Mouse (Mus musculus) fat pad, adult 2 months (tissue): Measurements from ENCODE around the gene Gadd45g.
"Not testable (repeated sequence)": the region's sequence is repeated elsewhere in the genome, so short reads cannot be mapped to it uniquely, and the experiment has no call there.

Source experiments
- DNase-seq: peaks from one replicate; pipeline ENCODE4 v3.0.0-alpha.2; 2011; ENCODE audit warnings: low read depth, low spot score; ENCODE audit errors: extremely low read depth

Gadd45g gene

GRCm38 (mm10) chr13:51833611-51834010 is 12.9 kb upstream of the Gadd45g start:
- DNase-seq, result no peak

GRCm38 (mm10) chr13:51834024-51834423 is 12.5 kb upstream of the Gadd45g start:
- DNase-seq, result not testable (repeated sequence)

- no peak for DNase-seq
Measured at GRCm38 (mm10) chr13:51834520-51834919, 12.0 kb upstream of the Gadd45g start.

- DNase-seq, result not testable (repeated sequence)
Measured at GRCm38 (mm10) chr13:51835208-51835607, 11.3 kb upstream of the Gadd45g start.

GRCm38 (mm10) chr13:51837402-51837801 is 9.1 kb upstream of the Gadd45g start:
- no peak for DNase-seq

GRCm38 (mm10) chr13:51839250-51840026 is 7.0 kb upstream of the Gadd45g start:
- no peak for DNase-seq

- no peak for DNase-seq
Measured at GRCm38 (mm10) chr13:51840702-51841101, 5.8 kb upstream of the Gadd45g start.

GRCm38 (mm10) chr13:51841541-51842115 is 4.8 kb upstream of the Gadd45g start:
- DNase-seq, result no peak

GRCm38 (mm10) chr13:51842191-51842590 is 4.3 kb upstream of the Gadd45g start:
- DNase-seq, result no peak

GRCm38 (mm10) chr13:51842773-51843172 is 3.7 kb upstream of the Gadd45g start:
- no peak for DNase-seq

- no peak for DNase-seq
Measured at GRCm38 (mm10) chr13:51843298-51843697, 3.2 kb upstream of the Gadd45g start.

- DNase-seq, result no peak
Measured at GRCm38 (mm10) chr13:51844118-51844517, 2.4 kb upstream of the Gadd45g start.

- no peak for DNase-seq
Measured at GRCm38 (mm10) chr13:51844661-51845060, 1.8 kb upstream of the Gadd45g start.

- DNase-seq, result no peak
Measured at GRCm38 (mm10) chr13:51845072-51845471, 1.4 kb upstream of the Gadd45g start.

- DNase-seq, result no peak
Measured at GRCm38 (mm10) chr13:51845591-51846191, 787 bp upstream of the Gadd45g start.

- no peak for DNase-seq
Measured at GRCm38 (mm10) chr13:51846868-51847793, 653 bp downstream of the Gadd45g start.

- no peak for DNase-seq
Measured at GRCm38 (mm10) chr13:51847979-51848480, 1.6 kb downstream of the Gadd45g start.

- no peak for DNase-seq
Measured at GRCm38 (mm10) chr13:51848481-51849240, 2.2 kb downstream of the Gadd45g start.

- DNase-seq, result no peak
Measured at GRCm38 (mm10) chr13:51849241-51850033, 3.0 kb downstream of the Gadd45g start.
